Mouse (Mus musculus) naive thymus-derived CD4-positive, alpha-beta T cell, adult 5 months (primary cell): Measurements from ENCODE around the gene Tgfb2. TPM values are rescaled to one million over a fixed set of nuclear protein-coding genes. Genes with fewer than 3 reads are reported as not detected.

Source experiments
- polyA plus RNA-seq: library from polyadenylated mRNA; unstranded; fragments of 100-300 nt; shearing (Covaris generic); gene quantifications from one replicate; pipeline ENCODE4 v1.2.1, GENCODE M21; 2017

The Tgfb2 gene
- not detected for polyA plus RNA-seq

DNA sequence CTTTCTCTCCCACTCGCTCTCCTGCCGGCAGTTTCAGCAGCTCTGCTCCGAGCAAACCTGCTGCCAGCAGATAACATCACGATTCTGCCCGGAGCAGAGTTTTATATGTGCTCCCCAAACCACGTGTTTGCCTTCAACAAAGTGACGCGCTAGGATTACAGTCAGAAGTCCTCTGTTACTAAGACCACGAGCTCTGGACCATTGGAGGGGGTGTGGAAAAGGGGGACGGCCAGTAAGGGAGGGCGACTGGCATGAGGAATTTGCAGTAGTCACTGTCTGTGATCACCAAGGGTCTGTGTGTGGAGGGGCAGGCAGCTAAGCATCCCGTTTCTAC lies at the start of gene Tgfb2:
Tgfb2 (minus strand) TSS at position 75 of the 334 bp plus-strand sequence.

DNA sequence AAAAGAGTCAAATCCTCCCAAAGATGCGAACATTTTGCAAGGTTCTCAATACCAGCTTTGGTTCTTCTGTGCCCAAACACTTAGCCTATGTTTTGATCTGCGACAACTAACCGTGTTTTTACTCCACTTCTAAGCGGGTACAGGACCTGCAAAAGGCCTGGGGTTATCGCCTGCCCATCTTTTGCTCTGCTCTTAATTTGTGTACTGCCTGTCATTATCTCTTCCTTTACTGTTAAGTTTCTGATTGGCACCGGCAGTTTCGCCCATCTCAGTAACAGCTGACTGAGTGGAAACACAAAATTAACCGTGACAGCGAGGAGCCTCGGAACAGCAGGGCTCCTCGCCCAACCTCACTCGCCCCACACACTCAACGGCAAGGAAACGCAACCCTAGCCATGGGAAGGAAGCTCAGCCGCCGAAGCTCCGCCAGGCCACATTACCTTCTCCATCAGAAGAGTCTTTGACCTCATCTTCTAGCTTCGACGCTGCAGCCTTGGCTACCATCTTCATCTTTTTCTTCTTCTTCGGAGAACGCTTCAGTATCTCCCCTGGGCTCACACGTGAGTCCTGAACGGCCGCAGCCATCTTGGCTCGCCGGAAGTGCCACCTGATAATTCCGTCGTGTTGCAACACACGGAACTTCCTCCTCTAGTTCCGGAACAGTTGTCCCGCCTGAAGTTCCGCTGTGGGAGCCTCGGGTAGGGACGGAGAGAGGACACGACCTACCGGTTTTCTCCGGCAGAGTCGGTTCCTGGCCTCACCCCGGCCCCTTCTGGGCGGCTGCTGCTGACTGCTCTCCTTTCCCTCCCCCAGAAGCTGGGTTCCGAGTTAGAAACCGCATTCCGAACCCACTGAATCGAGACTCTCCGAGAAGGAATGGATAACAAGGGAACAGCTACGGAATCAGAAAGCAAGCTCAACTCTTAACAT lies 43.2 kb upstream of the Tgfb2 start, which contains the start of gene Rrp15:
Rrp15 (minus strand) TSS at position 635 of the 930 bp plus-strand sequence.

Other genes with a start within 250 kb of the Tgfb2 start
- 43.6 TPM for gene Rrp15, start 43.4 kb upstream of the Tgfb2 start, polyA plus RNA-seq